Comparison of ENCODE assay signal across 8 mouse cellular contexts in genomic region chr12:108255511-108255919, GRCm38 (mm10). TPM values are rescaled to one million over a fixed set of nuclear protein-coding genes. Genes with fewer than 3 reads are reported as not detected.
DNase-seq lines count a peak whose midpoint lies in the region; ATAC-seq lines count a peak whose summit lies in the region.

No protein-coding gene starts in this region.

- H3K27me3 ChIP-seq in hindbrain, embryonic 14.5 days (ENCODE audit: control insufficient read depth, insufficient read depth, low read length), result no peaks in the 10 kb centered on the region

- 3% methylated on average over 8 of the region's 8 CpGs for WGBS in hindbrain, embryonic 14.5 days

- peak; percentile 18; the same call in 1 of the 2 replicates for ATAC-seq in hindbrain, embryonic 14.5 days (ENCODE audit: low FRiP score)

- no peaks in the 10 kb centered on the region for H3K36me3 ChIP-seq in hindbrain, embryonic 14.5 days (replicated peaks; ENCODE audit: control insufficient read depth, insufficient read depth)

- peak overlapping the region; percentile 8 for H3K27ac ChIP-seq in hindbrain, embryonic 14.5 days

- DNase-seq in adrenal gland, postnatal 10 days, result peak; percentile 70
- no peak for DNase-seq in adrenal gland, adult 18-20 months (ENCODE audit: low spot score in 2 of 2)
- peak; percentile 49 for DNase-seq in ovary, postnatal 36 days (ENCODE audit: low spot score)
- DNase-seq in ovary, adult 18-20 months (ENCODE audit: low spot score), result no peak
- DNase-seq in hindbrain, embryonic 14.5 days (ENCODE audit: low spot score), result no peak
- DNase-seq in lung, postnatal 4 days, result peak; percentile 50 to 68
- peak; percentile 74 for DNase-seq in yolk sac, embryonic 10.5 days (ENCODE audit: low spot score)
- DNase-seq in natural killer cell, adult 2 months (ENCODE audit: low spot score in 2 of 2), result no peak

- H3K9me3 ChIP-seq in hindbrain, embryonic 14.5 days (ENCODE audit: control insufficient read depth, low read length), result no peaks in the 10 kb centered on the region

- H3K4me2 ChIP-seq in hindbrain, embryonic 14.5 days (replicated peaks), result no peak overlapping the region; the same call in 1 of the 2 replicates

- peaks cover 66% of the 10 kb centered on the region for H3K4me1 ChIP-seq in hindbrain, embryonic 14.5 days (replicated peaks; ENCODE audit: control insufficient read depth, insufficient read depth, low read length)

- no peak overlapping the region; the same call in 1 of the 2 replicates for H3K9ac ChIP-seq in hindbrain, embryonic 14.5 days

- H3K4me3 ChIP-seq in hindbrain, embryonic 14.5 days (replicated peaks; ENCODE audit: low read length), result no peak overlapping the region

RNA-seq across cellular contexts. Expression of gene Ccdc85c, which starts 19.7 kb away (rescaled TPM):
- 10 to 100 TPM; 19.8 to 22.1 TPM for total RNA-seq in adrenal gland, postnatal 10 days (2021)
- 10 to 100 TPM; 21.3 to 22.9 TPM for total RNA-seq in adrenal gland, adult 18-20 months (2021)
- 13.9 and 16.5 TPM in 2 replicates for polyA plus RNA-seq in hindbrain, embryonic 14.5 days (2014; fragmentation: Nextera tagmentation; extraction: Ambion mirVana)

RNA-seq across cellular contexts. Expression of gene Hhipl1, which starts 50.6 kb away (rescaled TPM):
- 1 to 10 TPM in 1 of 2 experiments, under 1 TPM in 1; 0.96 to 1.1 TPM for total RNA-seq in adrenal gland, postnatal 10 days (2021)
- 1 to 10 TPM in 1 of 2 experiments, under 1 TPM in 1; 0.89 to 1.4 TPM for total RNA-seq in adrenal gland, adult 18-20 months (2021)
- 1.8 and 1.9 TPM in 2 replicates for polyA plus RNA-seq in hindbrain, embryonic 14.5 days (2014; fragmentation: Nextera tagmentation; extraction: Ambion mirVana)

Comparison
In these comparisons a context has a peak if more than half of its experiments do, and no peak if none do; other contexts are left out.
1. DNase-seq: peak in adrenal gland, postnatal 10 days (single experiment), ovary, postnatal 36 days (single experiment), lung, postnatal 4 days (2 of 2) and yolk sac, embryonic 10.5 days (single experiment); none in adrenal gland, adult 18-20 months (0 of 2), ovary, adult 18-20 months (single experiment), hindbrain, embryonic 14.5 days (single experiment) and natural killer cell, adult 2 months (0 of 2).